Mouse (Mus musculus): ENCODE results near the gene Ckap5.

- no peak for TF ChIP-seq EP300 (IDR thresholded peaks at IDR 0.05; ENCODE audit: low read depth)
- TF ChIP-seq CTCF (IDR thresholded peaks at IDR 0.05; ENCODE audit: low read depth), result no peak
Observed at GRCm38 (mm10) chr2:91669326-91669725, 142.8 kb downstream of the Ckap5 start.

Measured in heart, postnatal 0 days (tissue).